Mouse (Mus musculus) C2C12 (cell line): ENCODE measurements around the gene Sntg2.

Experiments used
- CEBPB ChIP-seq: IDR thresholded peaks from one replicate; pipeline ENCODE4 v1.6.1; 2011; ENCODE audit warnings: low read depth, mild to moderate bottlenecking, control low read depth, moderate library complexity
- CTCF ChIP-seq: IDR thresholded peaks from one replicate; pipeline ENCODE4 v1.5.1; 2011; ENCODE audit not compliant: control insufficient read depth, insufficient read depth, insufficient read length
- MAX ChIP-seq: IDR thresholded peaks from one replicate; pipeline ENCODE4 v1.6.1; 2011; ENCODE audit warnings: mild to moderate bottlenecking, control low read depth
- MYOD1 ChIP-seq: IDR thresholded peaks from one replicate; pipeline ENCODE4 v1.6.1; 2011; ENCODE audit warnings: low read depth; ENCODE audit not compliant: control insufficient read depth, insufficient read length
- MYOG ChIP-seq: IDR thresholded peaks from one replicate; pipeline ENCODE4 v1.6.1; 2011; ENCODE audit not compliant: control insufficient read depth, insufficient read length; ENCODE audit errors: extremely low read depth
- USF1 ChIP-seq: IDR thresholded peaks from one replicate; pipeline ENCODE4 v1.6.1; 2011; ENCODE audit warnings: low read depth, mild to moderate bottlenecking, control low read depth, moderate library complexity

DNA sequence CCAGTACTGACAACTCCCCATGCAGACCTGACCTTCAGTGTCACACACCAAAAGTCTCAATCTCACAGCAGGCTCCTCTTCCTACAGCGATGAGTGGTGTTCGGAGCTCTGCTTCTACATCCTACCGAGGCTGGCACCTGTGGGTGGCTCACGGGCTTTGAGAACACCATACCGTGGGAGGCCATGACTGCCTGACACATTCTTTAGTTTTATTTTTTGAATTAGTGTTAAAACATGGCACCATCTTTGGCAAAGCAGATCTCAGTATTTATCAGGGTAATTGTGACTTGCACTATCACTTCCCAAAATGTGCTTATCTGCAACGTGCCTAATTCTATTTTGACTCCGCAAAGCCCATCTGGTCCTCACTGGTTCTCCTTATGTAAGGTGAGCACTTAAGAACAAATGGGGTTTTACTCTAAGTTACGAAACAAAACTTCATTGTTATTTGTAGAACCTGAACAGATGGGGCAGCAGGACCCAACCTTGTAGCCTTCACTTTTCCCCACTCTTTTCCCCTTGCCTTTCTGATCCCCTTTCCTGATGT lies 121.8 kb downstream of the Sntg2 start:
- TF ChIP-seq CTCF (no peak), MYOG (no peak), USF1 (no peak), CEBPB (no peak), MAX (no peak), MYOD1 (no peak)
